Mouse (Mus musculus) kidney, adult 18-20 months (tissue): Measurements from ENCODE around the gene Gm7534.

Source experiments
- DNase-seq: peaks from one replicate; pipeline ENCODE4 v3.0.0; 2021

The Gm7534 gene

GRCm38 (mm10) chr4:134202904-134203303 is at the start of gene Gm7534:
Gene Gm7534 (minus strand): TSS chr4:134203004.
- no peak for DNase-seq

GRCm38 (mm10) chr4:134252131-134252910 is 49.5 kb upstream of the Gm7534 start:
- peak; percentile 38 for DNase-seq

GRCm38 (mm10) chr4:134251241-134252130 is 48.7 kb upstream of the Gm7534 start:
- peak; percentile 40 for DNase-seq

- no peak for DNase-seq
Observed at GRCm38 (mm10) chr4:134250930-134251240, 48.1 kb upstream of the Gm7534 start.

GRCm38 (mm10) chr4:134250116-134250929 is 47.5 kb upstream of the Gm7534 start:
- DNase-seq, result no peak

- DNase-seq, result peak; percentile 83
Observed at GRCm38 (mm10) chr4:134249651-134250050, 46.8 kb upstream of the Gm7534 start.

GRCm38 (mm10) chr4:134246719-134247258 is 44.0 kb upstream of the Gm7534 start, which contains the start of gene Gm30191:
Gene Gm30191 (plus strand): TSS chr4:134246935.
- peak; percentile 28 for DNase-seq

GRCm38 (mm10) chr4:134246256-134246655 is 43.5 kb upstream of the Gm7534 start:
- peak; percentile 28 for DNase-seq

GRCm38 (mm10) chr4:134245148-134245843 is 42.5 kb upstream of the Gm7534 start, which contains the start of gene Zfp593:
Gene Zfp593 (minus strand): TSS chr4:134245592.
- peak; percentile 96 for DNase-seq

- DNase-seq, result no peak
Observed at GRCm38 (mm10) chr4:134243516-134244250, 40.9 kb upstream of the Gm7534 start, which contains the start of gene E130218I03Rik. Gene E130218I03Rik (plus strand): TSS chr4:134243662.

- DNase-seq, result no peak
Observed at GRCm38 (mm10) chr4:134238686-134239085, 35.9 kb upstream of the Gm7534 start.

GRCm38 (mm10) chr4:134238279-134238651 is 35.5 kb upstream of the Gm7534 start, which contains the start of gene Cnksr1:
Gene Cnksr1 (minus strand): TSS chr4:134238399.
- DNase-seq, result peak; percentile 93

- DNase-seq, result peak; percentile 36
Observed at GRCm38 (mm10) chr4:134237582-134238278, 34.9 kb upstream of the Gm7534 start.

- no peak for DNase-seq
Observed at GRCm38 (mm10) chr4:134234876-134235275, 32.1 kb upstream of the Gm7534 start.

GRCm38 (mm10) chr4:134230431-134230830 is 27.6 kb upstream of the Gm7534 start:
- DNase-seq, result peak; percentile 42

GRCm38 (mm10) chr4:134227194-134227593 is 24.4 kb upstream of the Gm7534 start, which contains the start of gene Catsper4:
Gene Catsper4 (minus strand): TSS chr4:134227383.
- DNase-seq, result no peak

GRCm38 (mm10) chr4:134222793-134223600 is 20.2 kb upstream of the Gm7534 start:
- peak; percentile 56 for DNase-seq

- DNase-seq, result no peak
Observed at GRCm38 (mm10) chr4:134206488-134207053, 3.8 kb upstream of the Gm7534 start.

- DNase-seq, result no peak
Observed at GRCm38 (mm10) chr4:134203340-134203896, 614 bp upstream of the Gm7534 start.
